ENCODE assay signal across 8 mouse cellular contexts in the genomic region with DNA sequence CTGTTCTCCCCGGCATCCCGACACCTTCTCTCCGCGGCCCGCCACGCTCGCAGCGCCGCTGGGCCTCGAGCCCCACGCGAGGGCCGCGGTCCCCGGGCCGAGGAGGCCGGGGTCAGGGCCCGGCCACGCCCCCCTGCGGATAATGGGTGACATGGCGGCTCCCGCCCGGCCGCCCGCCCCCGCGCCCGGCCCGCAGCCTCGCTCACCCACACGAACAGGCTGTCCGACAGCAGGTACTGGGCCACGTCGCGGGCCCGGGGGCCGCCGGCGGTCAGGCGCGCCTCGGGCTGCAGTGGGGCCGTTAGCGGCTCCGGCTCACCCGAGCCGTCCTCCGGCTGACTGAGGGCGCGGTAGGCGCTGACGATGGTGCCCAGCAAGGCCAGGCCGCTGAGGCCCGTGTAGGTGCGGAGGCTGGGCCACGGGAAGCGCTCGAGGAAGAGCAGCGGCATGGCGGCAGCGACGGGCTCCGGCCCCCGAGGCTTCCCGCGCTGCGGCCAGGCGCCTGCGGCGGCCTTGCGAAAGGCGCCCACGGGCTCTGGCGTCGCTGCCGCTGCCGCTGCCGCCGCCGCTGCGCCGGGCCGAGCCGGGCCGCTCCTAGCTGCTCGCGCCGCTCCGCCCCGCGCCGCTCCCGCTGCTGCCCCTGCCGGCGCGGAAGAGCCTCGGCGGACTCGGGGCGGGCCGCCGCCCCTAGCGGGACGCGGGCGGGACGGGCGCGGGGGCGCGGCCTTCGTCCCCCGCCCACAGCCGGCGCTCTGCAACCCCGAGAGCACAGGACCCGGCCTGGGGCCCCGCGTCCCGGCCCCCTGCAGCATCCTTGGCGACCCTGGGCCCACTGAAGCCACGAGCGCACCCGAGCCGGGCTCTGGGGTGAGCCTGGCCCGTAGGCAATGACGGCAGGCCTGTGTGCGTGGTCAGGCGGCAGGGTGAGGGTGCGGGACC. TPM values are rescaled to one million over a fixed set of nuclear protein-coding genes. Genes with fewer than 3 reads are reported as not detected.
DNase-seq lines count a peak whose midpoint lies in the region; ATAC-seq lines count a peak whose summit lies in the region.

A gene (minus strand): TSS at position 830 of the 939 bp plus-strand sequence.

- peaks cover 30% of the 10 kb centered on the region for H3K4me1 ChIP-seq in heart, embryonic 10.5 days
- peaks cover 38% of the 10 kb centered on the region for H3K4me1 ChIP-seq in kidney, embryonic 15.5 days
- peaks cover 56% of the 10 kb centered on the region for H3K4me1 ChIP-seq in liver, embryonic 13.5 days (replicated peaks)
- peaks cover 24% of the 10 kb centered on the region for H3K4me1 ChIP-seq in stomach, embryonic 15.5 days

- H3K9ac ChIP-seq in kidney, embryonic 15.5 days: peak within 1 kb of the TSS; percentile 99
- H3K9ac ChIP-seq in liver, embryonic 13.5 days: peak within 1 kb of the TSS; percentile 99
- peak within 1 kb of the TSS; percentile 93 for H3K9ac ChIP-seq in stomach, embryonic 15.5 days

- peak; percentile 90 for DNase-seq in CD4-positive, CD25-positive, alpha-beta regulatory T cell, adult 2 months (ENCODE audit: low read depth, low spot score)
- DNase-seq in brain, adult 2 months (ENCODE audit: low read depth, low spot score): peak; percentile 89
- peak; percentile 87 for DNase-seq in heart, embryonic 10.5 days (ENCODE audit: low spot score)
- DNase-seq in liver, embryonic 13.5 days: peak; percentile 63
- peak; percentile 42 to 58 for DNase-seq in natural killer cell, adult 2 months (ENCODE audit: low spot score in 2 of 2)

- 1% methylated on average over 130 of the region's 130 CpGs for WGBS in heart, embryonic 10.5 days
- WGBS in kidney, embryonic 15.5 days: under 1% methylated on average over 108 of the region's 130 CpGs
- WGBS in liver, embryonic 13.5 days (ENCODE audit: insufficient replicate concordance): under 1% methylated on average over 115 of the region's 130 CpGs
- WGBS in stomach, embryonic 15.5 days: under 1% methylated on average over 96 of the region's 130 CpGs

- peak; percentile 82 for ATAC-seq in erythroblast, adult 5-6 weeks (replicated peaks; ENCODE audit: low FRiP score, poor library complexity, severe bottlenecking)
- peak; percentile 95 for ATAC-seq in kidney, embryonic 15.5 days (replicated peaks; ENCODE audit: low FRiP score)
- peak; percentile 93 for ATAC-seq in liver, embryonic 13.5 days (ENCODE audit: low read depth)
- ATAC-seq in stomach, embryonic 15.5 days (ENCODE audit: insufficient read depth, low FRiP score, low read depth): peak; percentile 93

- H3K4me2 ChIP-seq in kidney, embryonic 15.5 days: peak within 1 kb of the TSS; percentile 92
- H3K4me2 ChIP-seq in liver, embryonic 13.5 days: peak within 1 kb of the TSS; percentile 100
- H3K4me2 ChIP-seq in stomach, embryonic 15.5 days: peak within 1 kb of the TSS; percentile 90

- no peaks in the 10 kb centered on the region for H3K27me3 ChIP-seq in heart, embryonic 10.5 days (ENCODE audit: insufficient read depth, poor library complexity, severe bottlenecking)
- H3K27me3 ChIP-seq in kidney, embryonic 15.5 days: no peaks in the 10 kb centered on the region
- no peaks in the 10 kb centered on the region for H3K27me3 ChIP-seq in liver, embryonic 13.5 days
- H3K27me3 ChIP-seq in stomach, embryonic 15.5 days (replicated peaks): no peaks in the 10 kb centered on the region

- H3K4me3 ChIP-seq in heart, embryonic 10.5 days: peak within 1 kb of the TSS; percentile 98
- H3K4me3 ChIP-seq in kidney, embryonic 15.5 days (replicated peaks): peak within 1 kb of the TSS; percentile 98
- H3K4me3 ChIP-seq in liver, embryonic 13.5 days (replicated peaks): peak within 1 kb of the TSS; percentile 96
- peak within 1 kb of the TSS; percentile 99 for H3K4me3 ChIP-seq in stomach, embryonic 15.5 days (replicated peaks)

- no peaks in the 10 kb centered on the region for H3K9me3 ChIP-seq in heart, embryonic 10.5 days
- no peaks in the 10 kb centered on the region for H3K9me3 ChIP-seq in kidney, embryonic 15.5 days (replicated peaks)
- H3K9me3 ChIP-seq in liver, embryonic 13.5 days (replicated peaks): no peaks in the 10 kb centered on the region
- no peaks in the 10 kb centered on the region for H3K9me3 ChIP-seq in stomach, embryonic 15.5 days

- H3K27ac ChIP-seq in heart, embryonic 10.5 days: peak within 1 kb of the TSS; percentile 98
- peak within 1 kb of the TSS; percentile 94 for H3K27ac ChIP-seq in kidney, embryonic 15.5 days
- H3K27ac ChIP-seq in liver, embryonic 13.5 days: peak within 1 kb of the TSS; percentile 97
- peak within 1 kb of the TSS; percentile 95 for H3K27ac ChIP-seq in stomach, embryonic 15.5 days

- 0 out of 2 replicates have a peak, but pooled peaks cover 4% of the 10 kb centered on the region for H3K36me3 ChIP-seq in heart, embryonic 10.5 days
- peaks cover 7% of the 10 kb centered on the region; the same call in 1 of the 2 replicates for H3K36me3 ChIP-seq in kidney, embryonic 15.5 days
- H3K36me3 ChIP-seq in liver, embryonic 13.5 days: peaks cover 6% of the 10 kb centered on the region; the same call in 1 of the 2 replicates
- H3K36me3 ChIP-seq in stomach, embryonic 15.5 days: no peaks in the 10 kb centered on the region

RNA-seq across cellular contexts. Expression of the gene that starts here (rescaled TPM):
- 14.2 and 30.7 TPM in 2 replicates for total RNA-seq in erythroblast, adult 5-6 weeks (2015; ENCODE audit: low replicate concordance)
- total RNA-seq in erythroblast, adult 5-6 weeks (2017; ENCODE audit: low replicate concordance): 46.3 and 50.1 TPM in 2 replicates
- 52.1 and 57.9 TPM in 2 replicates for polyA plus RNA-seq in heart, embryonic 10.5 days (2016; fragmentation: Nextera tagmentation; extraction: Ambion mirVana)
- polyA plus RNA-seq in kidney, embryonic 15.5 days (2015; fragmentation: Nextera tagmentation; extraction: Ambion mirVana): 45.4 and 49.3 TPM in 2 replicates
- 44.1 and 45.6 TPM in 2 replicates for polyA plus RNA-seq in liver, embryonic 13.5 days (2015; fragmentation: Nextera tagmentation; extraction: Ambion mirVana)
- polyA plus RNA-seq in stomach, embryonic 15.5 days (2015; fragmentation: Nextera tagmentation; extraction: Ambion mirVana): 48.6 and 51.4 TPM in 2 replicates

Comparison
In these comparisons a context has a peak if more than half of its experiments do, and no peak if none do; other contexts are left out.
1. Peak in every context shown above with its lines: DNase-seq, ATAC-seq, H3K4me3 ChIP-seq and H3K27ac ChIP-seq.